Mouse (Mus musculus) lung, postnatal 14 days (tissue): ENCODE results near the gene Selenof.
A peak's percentile ranks its signal among the peaks of the same experiment; 100 is the strongest.

Experiments
- DNase-seq: peaks from one replicate; pipeline ENCODE4 v3.0.0; 2021

Selenof gene

GRCm38 (mm10) chr3:144570047-144570815 lies at the start of gene Selenof, which contains the start of gene Hs2st1:
Gene Selenof, plus strand, starts transcription at chr3:144570304.
Gene Hs2st1, minus strand, starts transcription at chr3:144570181.
- peak; percentile 96 for DNase-seq

GRCm38 (mm10) chr3:144527918-144528317 lies 42.2 kb upstream of the Selenof start:
- no peak for DNase-seq

- DNase-seq, result no peak
Measured at GRCm38 (mm10) chr3:144531023-144531422, 39.1 kb upstream of the Selenof start.

- no peak for DNase-seq
Measured at GRCm38 (mm10) chr3:144535056-144535455, 35.0 kb upstream of the Selenof start.

GRCm38 (mm10) chr3:144537078-144537855 lies 32.8 kb upstream of the Selenof start:
- no peak for DNase-seq

GRCm38 (mm10) chr3:144539051-144539450 lies 31.1 kb upstream of the Selenof start:
- no peak for DNase-seq

- DNase-seq, result peak; percentile 16
Measured at GRCm38 (mm10) chr3:144540805-144541204, 29.3 kb upstream of the Selenof start.

- DNase-seq, result peak; percentile 47
Measured at GRCm38 (mm10) chr3:144541906-144542438, 28.1 kb upstream of the Selenof start.

- no peak for DNase-seq
Measured at GRCm38 (mm10) chr3:144545152-144545551, 25.0 kb upstream of the Selenof start.

- DNase-seq, result no peak
Measured at GRCm38 (mm10) chr3:144545832-144546231, 24.3 kb upstream of the Selenof start.

- DNase-seq, result no peak
Measured at GRCm38 (mm10) chr3:144546490-144546889, 23.6 kb upstream of the Selenof start.

GRCm38 (mm10) chr3:144548186-144548845 lies 21.8 kb upstream of the Selenof start:
- DNase-seq, result no peak

- DNase-seq, result no peak
Measured at GRCm38 (mm10) chr3:144550036-144550435, 20.1 kb upstream of the Selenof start.

- no peak for DNase-seq
Measured at GRCm38 (mm10) chr3:144550659-144551058, 19.4 kb upstream of the Selenof start.

- DNase-seq, result no peak
Measured at GRCm38 (mm10) chr3:144551416-144551815, 18.7 kb upstream of the Selenof start.

GRCm38 (mm10) chr3:144553942-144554341 lies 16.2 kb upstream of the Selenof start:
- DNase-seq, result no peak

GRCm38 (mm10) chr3:144554503-144554902 lies 15.6 kb upstream of the Selenof start:
- DNase-seq, result no peak

- no peak for DNase-seq
Measured at GRCm38 (mm10) chr3:144555144-144555543, 15.0 kb upstream of the Selenof start.

- DNase-seq, result no peak
Measured at GRCm38 (mm10) chr3:144556625-144557324, 13.3 kb upstream of the Selenof start.

- DNase-seq, result no peak
Measured at GRCm38 (mm10) chr3:144558274-144558673, 11.8 kb upstream of the Selenof start.

- DNase-seq, result peak; percentile 34
Measured at GRCm38 (mm10) chr3:144561511-144562250, 8.4 kb upstream of the Selenof start.

GRCm38 (mm10) chr3:144563916-144564315 lies 6.2 kb upstream of the Selenof start:
- DNase-seq, result no peak
